9 mouse cellular contexts compared by ENCODE assay signal in the genomic region with DNA sequence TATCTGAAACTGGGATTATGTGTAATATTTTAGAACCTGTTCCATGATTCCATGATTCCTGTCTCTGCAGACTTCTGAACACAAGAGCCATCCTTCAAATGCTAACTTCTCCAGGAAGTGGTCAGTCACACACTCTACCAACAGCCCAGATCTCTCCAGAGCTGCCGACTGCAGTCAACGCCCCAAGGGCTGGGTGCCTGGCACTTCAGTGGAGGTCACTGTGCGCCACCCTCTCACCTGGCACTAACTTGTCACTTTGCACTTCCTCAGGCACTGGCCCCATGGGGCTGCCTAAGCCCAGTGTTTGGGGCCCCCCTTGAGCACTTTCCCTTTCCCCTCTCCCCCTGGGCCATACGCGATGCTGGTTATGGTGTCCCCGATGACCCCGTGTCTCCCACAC. TPM values are rescaled to one million over a fixed set of nuclear protein-coding genes. Genes with fewer than 3 reads are reported as not detected.
DNase-seq lines count a peak whose midpoint lies in the region; ATAC-seq and TF ChIP-seq lines count a peak whose summit lies in the region.
"Had no signal": no experiment of that assay in that cellular context is flagged by ENCODE, and none has a peak within 500 bp of the region (broad histone marks: within the 10 kb centered on the region; RNA-seq: fewer than 3 reads in every experiment).

No protein-coding gene starts in this region.

- H3K9me3 ChIP-seq in forebrain, postnatal 0 days (ENCODE audit: low read length) = no peaks in the 10 kb centered on the region
- H3K9me3 ChIP-seq in forebrain, embryonic 16.5 days (ENCODE audit: control insufficient read depth, low read length) = no peaks in the 10 kb centered on the region
- no peaks in the 10 kb centered on the region for H3K9me3 ChIP-seq in liver, embryonic 11.5 days (ENCODE audit: control insufficient read depth, low read length)
- H3K9me3 ChIP-seq in liver, postnatal 0 days (ENCODE audit: low read length) = no peaks in the 10 kb centered on the region
- H3K9me3 ChIP-seq: intestine, embryonic 15.5 days had no signal

- H3K36me3 ChIP-seq in forebrain, postnatal 0 days (ENCODE audit: insufficient read depth) = no peaks in the 10 kb centered on the region
- no peaks in the 10 kb centered on the region for H3K36me3 ChIP-seq in forebrain, embryonic 16.5 days (ENCODE audit: control insufficient read depth, insufficient read depth)
- no peaks in the 10 kb centered on the region for H3K36me3 ChIP-seq in liver, embryonic 11.5 days (ENCODE audit: control insufficient read depth, insufficient read depth, low read length)
- no peaks in the 10 kb centered on the region for H3K36me3 ChIP-seq in liver, postnatal 0 days (replicated peaks; ENCODE audit: insufficient read depth, low read length)
- H3K36me3 ChIP-seq: intestine, embryonic 15.5 days had no signal

- ATAC-seq in forebrain, postnatal 0 days = no peak
- ATAC-seq in forebrain, embryonic 16.5 days = no peak
- ATAC-seq in liver, embryonic 11.5 days (replicated peaks; ENCODE audit: low FRiP score) = no peak
- peak; percentile 10; the same call in 1 of the 2 replicates for ATAC-seq in liver, postnatal 0 days

- no peak for DNase-seq in forebrain, postnatal 0 days
- DNase-seq in liver, embryonic 11.5 days (ENCODE audit: low spot score) = no peak
- no peak for DNase-seq in liver
- DNase-seq in liver, postnatal 0 days = no peak
- peak; percentile 44 to 75 for DNase-seq in spleen, postnatal 4 days (ENCODE audit: low spot score in 2 of 2)
- no peak for DNase-seq in ovary, adult 18-20 months (ENCODE audit: low spot score)
- DNase-seq in gastrocnemius, adult 18-20 months (ENCODE audit: low spot score) = no peak

- peaks cover 5% of the 10 kb centered on the region; the same call in 1 of the 2 replicates for H3K4me1 ChIP-seq in forebrain, postnatal 0 days (ENCODE audit: insufficient read depth)
- H3K4me1 ChIP-seq in forebrain, embryonic 16.5 days (replicated peaks; ENCODE audit: control insufficient read depth, insufficient read depth, low read length) = peaks cover 19% of the 10 kb centered on the region
- peaks cover 54% of the 10 kb centered on the region for H3K4me1 ChIP-seq in liver, embryonic 11.5 days (replicated peaks; ENCODE audit: control insufficient read depth, insufficient read depth, low read length)
- peaks cover 44% of the 10 kb centered on the region for H3K4me1 ChIP-seq in liver, postnatal 0 days (ENCODE audit: insufficient read depth)

- H3K27me3 ChIP-seq in forebrain, postnatal 0 days (ENCODE audit: insufficient read depth, low read length) = no peaks in the 10 kb centered on the region
- no peaks in the 10 kb centered on the region for H3K27me3 ChIP-seq in forebrain, embryonic 16.5 days (replicated peaks; ENCODE audit: control insufficient read depth, insufficient read depth, low read length)
- no peaks in the 10 kb centered on the region for H3K27me3 ChIP-seq in liver, embryonic 11.5 days (replicated peaks; ENCODE audit: control insufficient read depth, insufficient read depth, low read length)
- H3K27me3 ChIP-seq in liver, postnatal 0 days (ENCODE audit: insufficient read depth, low read length) = no peaks in the 10 kb centered on the region
- H3K27me3 ChIP-seq: intestine, embryonic 15.5 days had no signal

- TF ChIP-seq EP300 in liver, postnatal 0 days (IDR thresholded peaks at IDR 0.05; ENCODE audit: low read depth) = no peak

- TF ChIP-seq CTCF in forebrain, postnatal 0 days (IDR thresholded peaks at IDR 0.05; ENCODE audit: low read depth) = no peak
- TF ChIP-seq CTCF in liver, postnatal 0 days (IDR thresholded peaks at IDR 0.05; ENCODE audit: low read depth) = no peak

- H3K9ac ChIP-seq in forebrain, postnatal 0 days = no peak overlapping the region
- H3K9ac ChIP-seq in forebrain, embryonic 16.5 days (replicated peaks; ENCODE audit: low read depth, low read length) = no peak overlapping the region
- no peak overlapping the region for H3K9ac ChIP-seq in liver, embryonic 11.5 days (ENCODE audit: low read depth, low read length)
- H3K9ac ChIP-seq in liver, postnatal 0 days (replicated peaks) = 0 out of 2 replicates have a peak overlapping the region, but pooled peaks have one; percentile 11
- H3K9ac ChIP-seq: intestine, embryonic 15.5 days had no signal

- 88% methylated on average over 7 of the region's 7 CpGs for WGBS in forebrain, postnatal 0 days
- 91% methylated on average over 7 of the region's 7 CpGs for WGBS in forebrain, embryonic 16.5 days
- 63% methylated on average over 7 of the region's 7 CpGs for WGBS in liver, embryonic 11.5 days
- 58% methylated on average over 7 of the region's 7 CpGs for WGBS in liver, postnatal 0 days (ENCODE audit: insufficient replicate concordance)

- H3K4me2 ChIP-seq in forebrain, postnatal 0 days (ENCODE audit: low read depth) = no peak overlapping the region
- no peak overlapping the region for H3K4me2 ChIP-seq in forebrain, embryonic 16.5 days (ENCODE audit: low read length)
- peak overlapping the region; percentile 16 for H3K4me2 ChIP-seq in liver, embryonic 11.5 days
- H3K4me2 ChIP-seq in liver, postnatal 0 days (ENCODE audit: low read depth, low read length) = peak overlapping the region; percentile 42
- H3K4me2 ChIP-seq: intestine, embryonic 15.5 days had no signal

- no peak overlapping the region for H3K4me3 ChIP-seq in forebrain, postnatal 0 days (ENCODE audit: low read depth, low read length)
- H3K4me3 ChIP-seq in forebrain, embryonic 16.5 days (replicated peaks; ENCODE audit: low read length) = no peak overlapping the region
- no peak overlapping the region for H3K4me3 ChIP-seq in liver, embryonic 11.5 days (ENCODE audit: low read depth, low read length)
- H3K4me3 ChIP-seq in liver, postnatal 0 days (ENCODE audit: low read depth, low read length) = no peak overlapping the region
- H3K4me3 ChIP-seq: intestine, embryonic 15.5 days had no signal

- peak overlapping the region; percentile 29; the same call in 1 of the 2 replicates for H3K27ac ChIP-seq in forebrain, postnatal 0 days (ENCODE audit: low read depth, low read length)
- no peak overlapping the region for H3K27ac ChIP-seq in forebrain, embryonic 16.5 days (ENCODE audit: low read length)
- peak overlapping the region; percentile 45; the same call in 1 of the 2 replicates for H3K27ac ChIP-seq in liver, embryonic 11.5 days (ENCODE audit: low read depth, low read length)
- H3K27ac ChIP-seq in liver, postnatal 0 days (ENCODE audit: low read depth) = peak overlapping the region; percentile 62
- H3K27ac ChIP-seq: intestine, embryonic 15.5 days had no signal

RNA-seq across cellular contexts. Expression of gene Crtc3, which starts 46.8 kb away (rescaled TPM):
- 14.8 and 17.8 TPM in 2 replicates for total RNA-seq in forebrain, postnatal 0 days (2014; rRNA removed)
- polyA plus RNA-seq in forebrain, postnatal 0 days (2015; fragmentation: Nextera tagmentation; extraction: Ambion mirVana) = 10.6 and 14.2 TPM in 2 replicates
- polyA plus RNA-seq in forebrain, embryonic 16.5 days (2015; fragmentation: Nextera tagmentation; extraction: Ambion mirVana) = 18.2 and 20.1 TPM in 2 replicates
- 13.1 and 16.6 TPM in 2 replicates for polyA plus RNA-seq in liver, embryonic 11.5 days (2014; fragmentation: Nextera tagmentation; extraction: Ambion mirVana)
- 4.1 and 5.4 TPM in 2 replicates for polyA plus RNA-seq in liver, postnatal 0 days (2015; fragmentation: Nextera tagmentation; extraction: Ambion mirVana)
- 10 to 100 TPM; 12.5 to 13.1 TPM for total RNA-seq in gastrocnemius, adult 18-20 months (2021)

Comparison
In these comparisons a context has a peak if more than half of its experiments do, and no peak if none do; other contexts are left out.
1. DNase-seq: peak in spleen, postnatal 4 days (2 of 2); none in forebrain, postnatal 0 days (single experiment), liver, embryonic 11.5 days (single experiment), liver (single experiment), liver, postnatal 0 days (single experiment), ovary, adult 18-20 months (single experiment) and gastrocnemius, adult 18-20 months (single experiment).
2. H3K4me2 ChIP-seq: peak in liver, embryonic 11.5 days (single experiment) and liver, postnatal 0 days (single experiment); none in forebrain, postnatal 0 days (single experiment) and forebrain, embryonic 16.5 days (single experiment).